In genomic region chr4:22948880-22949279, GRCm38 (mm10) we compare ENCODE assay signal across 32 mouse cellular contexts.
"Had no signal": no experiment of that assay in that cellular context is flagged by ENCODE, and none has a peak within 500 bp of the region (broad histone marks: within the 10 kb centered on the region; RNA-seq: fewer than 3 reads in every experiment).

No protein-coding gene starts in this region.

- H3K27me3 ChIP-seq: limb, embryonic 12.5 days; limb, embryonic 13.5 days; limb, embryonic 15.5 days; liver, embryonic 12.5 days; liver, embryonic 13.5 days; liver, embryonic 15.5 days; lung, embryonic 15.5 days; megakaryocyte, embryonic 14.5 days; midbrain, embryonic 12.5 days; midbrain, embryonic 13.5 days; midbrain, embryonic 15.5 days had no signal

- H3K27ac ChIP-seq: left cerebral cortex, adult 2 months; limb, embryonic 10.5 days; limb, embryonic 12.5 days; limb, embryonic 13.5 days; limb, embryonic 15.5 days; liver, embryonic 12.5 days; liver, embryonic 13.5 days; liver, embryonic 14.5 days; liver, embryonic 15.5 days; lung, embryonic 15.5 days; macrophage; midbrain, embryonic 10.5 days; midbrain, embryonic 12.5 days; midbrain, embryonic 13.5 days; midbrain, embryonic 15.5 days had no signal

- ATAC-seq: liver, embryonic 12.5 days; liver, postnatal 0 days; lung, postnatal 0 days; midbrain, embryonic 13.5 days; midbrain, embryonic 15.5 days; midbrain, embryonic 16.5 days had no signal

- H3K9ac ChIP-seq: limb, embryonic 12.5 days; limb, embryonic 13.5 days; limb, embryonic 15.5 days; liver, embryonic 12.5 days; liver, embryonic 13.5 days; liver, embryonic 14.5 days; liver, embryonic 15.5 days; liver, postnatal 0 days; lung, embryonic 14.5 days; lung, embryonic 15.5 days; midbrain, embryonic 12.5 days; midbrain, embryonic 13.5 days; midbrain, embryonic 15.5 days had no signal

- H3K4me1 ChIP-seq: limb, embryonic 12.5 days; limb, embryonic 13.5 days; limb, embryonic 15.5 days; liver, embryonic 12.5 days; liver, embryonic 13.5 days; liver, embryonic 15.5 days; lung, embryonic 15.5 days; megakaryocyte, embryonic 14.5 days; midbrain, embryonic 10.5 days had no signal

- H3K9me3 ChIP-seq: limb, embryonic 10.5 days; limb, embryonic 12.5 days; limb, embryonic 13.5 days; limb, embryonic 15.5 days; liver, embryonic 12.5 days; liver, embryonic 13.5 days; liver, embryonic 15.5 days; lung, embryonic 15.5 days; megakaryocyte, embryonic 14.5 days; midbrain, embryonic 10.5 days; midbrain, embryonic 12.5 days; midbrain, embryonic 13.5 days; midbrain, embryonic 15.5 days had no signal

- H3K36me3 ChIP-seq: limb, embryonic 10.5 days; limb, embryonic 12.5 days; limb, embryonic 13.5 days; limb, embryonic 15.5 days; liver, embryonic 12.5 days; liver, embryonic 13.5 days; liver, embryonic 15.5 days; lung, embryonic 15.5 days; midbrain, embryonic 10.5 days; midbrain, embryonic 12.5 days; midbrain, embryonic 13.5 days; midbrain, embryonic 15.5 days had no signal

- DNase-seq: left cerebral cortex, postnatal 4 days; liver; liver, embryonic 13.5 days; liver, postnatal 0 days; lung, adult 18-20 months; lung, adult 2 months; lung, embryonic 14.5 days; lung, postnatal 10 days; lung, postnatal 14 days; lung, postnatal 36 days; lung, postnatal 4 days; midbrain, embryonic 14.5 days had no signal

- H3K4me2 ChIP-seq: limb, embryonic 12.5 days; limb, embryonic 13.5 days; limb, embryonic 15.5 days; liver, embryonic 11.5 days; liver, embryonic 12.5 days; liver, embryonic 13.5 days; liver, embryonic 15.5 days; lung, embryonic 14.5 days; lung, embryonic 15.5 days; midbrain, embryonic 11.5 days; midbrain, embryonic 12.5 days; midbrain, embryonic 13.5 days; midbrain, embryonic 15.5 days had no signal

- H3K4me3 ChIP-seq: left cerebral cortex, adult 2 months; limb, embryonic 10.5 days; limb, embryonic 12.5 days; limb, embryonic 13.5 days; limb, embryonic 15.5 days; liver, embryonic 12.5 days; liver, embryonic 13.5 days; liver, embryonic 15.5 days; lung, embryonic 15.5 days; megakaryocyte, embryonic 14.5 days; midbrain, embryonic 10.5 days; midbrain, embryonic 12.5 days; midbrain, embryonic 13.5 days; midbrain, embryonic 15.5 days; myocyte had no signal
